Mouse (Mus musculus): ENCODE data around the gene Cenpt. TPM values are rescaled to one million over a fixed set of nuclear protein-coding genes. Genes with fewer than 3 reads are reported as not detected.

Gene Cenpt
- polyA plus RNA-seq (2011; ENCODE audit: insufficient read length, low read depth, missing spikeins): 35.4 and 40.3 TPM in 2 replicates

GRCm38 (mm10) chr8:105853178-105853577, at the start of gene Cenpt:
Gene Cenpt (minus strand): TSS chr8:105853278.
- TF ChIP-seq POLR2A (IDR thresholded peaks at IDR 0.05; ENCODE audit: low read depth, low read length): no peak
- no peak for TF ChIP-seq CTCF (IDR thresholded peaks at IDR 0.05; ENCODE audit: borderline replicate concordance, insufficient read depth, low read length)
- H3K4me1 ChIP-seq (ENCODE audit: control insufficient read depth, insufficient read depth, low read length): peaks cover 9% of the 10 kb centered on the region; the same call in 1 of the 2 replicates
- no peak within 1 kb of the TSS for H3K4me3 ChIP-seq (ENCODE audit: insufficient read depth, low read length)
- H3K27ac ChIP-seq (ENCODE audit: insufficient read depth, low read length): no peak within 1 kb of the TSS

- TF ChIP-seq POLR2A (IDR thresholded peaks at IDR 0.05; ENCODE audit: low read depth, low read length): no peak; the same call in none of the 2 replicates
- TF ChIP-seq CTCF (IDR thresholded peaks at IDR 0.05; ENCODE audit: borderline replicate concordance, insufficient read depth, low read length): no peak
- H3K4me1 ChIP-seq (ENCODE audit: control insufficient read depth, insufficient read depth, low read length): peaks cover 4% of the 10 kb centered on the region
- peak overlapping the region; percentile 56 for H3K27ac ChIP-seq (ENCODE audit: insufficient read depth, low read length)
- H3K4me3 ChIP-seq (ENCODE audit: insufficient read depth, low read length): peak overlapping the region; percentile 96
Measured at GRCm38 (mm10) chr8:105900941-105901616, 48.0 kb upstream of the Cenpt start.

- Histone ChIP-seq H3K4me1 (ENCODE audit: control insufficient read depth, insufficient read depth, low read length) (peaks cover 4% of the 10 kb centered on the region), H3K27ac (ENCODE audit: insufficient read depth, low read length) (peak within 1 kb of the TSS; percentile 56), H3K4me3 (ENCODE audit: insufficient read depth, low read length) (peak within 1 kb of the TSS; percentile 96)
- no peak for TF ChIP-seq CTCF (IDR thresholded peaks at IDR 0.05; ENCODE audit: borderline replicate concordance, insufficient read depth, low read length)
- TF ChIP-seq POLR2A (IDR thresholded peaks at IDR 0.05; ENCODE audit: low read depth, low read length): peak; percentile 85
Measured at GRCm38 (mm10) chr8:105900180-105900940, 47.3 kb upstream of the Cenpt start, which contains the start of gene Pskh1. Gene Pskh1 (plus strand): TSS chr8:105900441.

GRCm38 (mm10) chr8:105897801-105898480, 44.9 kb upstream of the Cenpt start:
- H3K27ac ChIP-seq (ENCODE audit: insufficient read depth, low read length): no peak overlapping the region
- H3K4me3 ChIP-seq (ENCODE audit: insufficient read depth, low read length): no peak overlapping the region
- peaks cover 4% of the 10 kb centered on the region for H3K4me1 ChIP-seq (ENCODE audit: control insufficient read depth, insufficient read depth, low read length)
- no peak for TF ChIP-seq CTCF (IDR thresholded peaks at IDR 0.05; ENCODE audit: borderline replicate concordance, insufficient read depth, low read length)
- no peak for TF ChIP-seq POLR2A (IDR thresholded peaks at IDR 0.05; ENCODE audit: low read depth, low read length)

- Histone ChIP-seq H3K4me1 (ENCODE audit: control insufficient read depth, insufficient read depth, low read length) (no peaks in the 10 kb centered on the region), H3K27ac (ENCODE audit: insufficient read depth, low read length) (no peak within 1 kb of the TSS), H3K4me3 (ENCODE audit: insufficient read depth, low read length) (no peak within 1 kb of the TSS)
- TF ChIP-seq CTCF (IDR thresholded peaks at IDR 0.05; ENCODE audit: borderline replicate concordance, insufficient read depth, low read length) (no peak), POLR2A (IDR thresholded peaks at IDR 0.05; ENCODE audit: low read depth, low read length) (no peak)
Measured at GRCm38 (mm10) chr8:105893339-105893738, 40.3 kb upstream of the Cenpt start, which contains the start of gene Nrn1l. Gene Nrn1l (plus strand): TSS chr8:105893567.

- TF ChIP-seq CTCF (IDR thresholded peaks at IDR 0.05; ENCODE audit: borderline replicate concordance, insufficient read depth, low read length) (no peak), POLR2A (IDR thresholded peaks at IDR 0.05; ENCODE audit: low read depth, low read length) (no peak)
- no peaks in the 10 kb centered on the region for H3K4me1 ChIP-seq (ENCODE audit: control insufficient read depth, insufficient read depth, low read length)
- H3K27ac ChIP-seq (ENCODE audit: insufficient read depth, low read length): no peak overlapping the region
- H3K4me3 ChIP-seq (ENCODE audit: insufficient read depth, low read length): no peak overlapping the region
Measured at GRCm38 (mm10) chr8:105892432-105892831, 39.4 kb upstream of the Cenpt start.

- TF ChIP-seq CTCF (IDR thresholded peaks at IDR 0.05; ENCODE audit: borderline replicate concordance, insufficient read depth, low read length): no peak
- no peak for TF ChIP-seq POLR2A (IDR thresholded peaks at IDR 0.05; ENCODE audit: low read depth, low read length)
- Histone ChIP-seq H3K4me1 (ENCODE audit: control insufficient read depth, insufficient read depth, low read length) (no peaks in the 10 kb centered on the region), H3K27ac (ENCODE audit: insufficient read depth, low read length) (no peak overlapping the region), H3K4me3 (ENCODE audit: insufficient read depth, low read length) (no peak overlapping the region)
Measured at GRCm38 (mm10) chr8:105890870-105891269, 37.8 kb upstream of the Cenpt start.

GRCm38 (mm10) chr8:105889756-105890465, 36.8 kb upstream of the Cenpt start:
- H3K4me3 ChIP-seq (ENCODE audit: insufficient read depth, low read length): no peak overlapping the region
- H3K4me1 ChIP-seq (ENCODE audit: control insufficient read depth, insufficient read depth, low read length): no peaks in the 10 kb centered on the region
- TF ChIP-seq CTCF (IDR thresholded peaks at IDR 0.05; ENCODE audit: borderline replicate concordance, insufficient read depth, low read length) (no peak), POLR2A (IDR thresholded peaks at IDR 0.05; ENCODE audit: low read depth, low read length) (no peak)
- no peak overlapping the region for H3K27ac ChIP-seq (ENCODE audit: insufficient read depth, low read length)
